Mouse (Mus musculus) forebrain, embryonic 16.5 days (tissue): Measurements from ENCODE around the gene Frs2. TPM values are rescaled to one million over a fixed set of nuclear protein-coding genes. Genes with fewer than 3 reads are reported as not detected.

ENCODE experiments used
- ATAC-seq: fragments of 200-750 bp; cut with Nextera tagmentation; 2 replicates; pipeline ENCODE4 v1.8.0; 2017; ENCODE audit warnings: mild to moderate bottlenecking, moderate library complexity
- H3K27ac ChIP-seq: fragments of 300-500 bp; sonication (generic); 2 replicates; pipeline ENCODE4 v1.5.1; 2014; ENCODE audit warnings: low read length, control low read depth
- H3K27me3 ChIP-seq: fragments of 300-500 bp; sonication (generic); replicated peaks from 2 replicates; pipeline ENCODE4 v1.6.1; 2014; ENCODE audit warnings: low read length; ENCODE audit not compliant: control insufficient read depth, insufficient read depth
- H3K36me3 ChIP-seq: fragments of 300-500 bp; sonication (generic); 2 replicates; pipeline ENCODE4 v1.6.1; 2014; ENCODE audit not compliant: control insufficient read depth, insufficient read depth
- H3K4me1 ChIP-seq: fragments of 300-500 bp; sonication (generic); replicated peaks from 2 replicates; pipeline ENCODE4 v1.6.1; 2014; ENCODE audit warnings: low read length; ENCODE audit not compliant: control insufficient read depth, insufficient read depth
- H3K4me2 ChIP-seq: fragments of 300-500 bp; sonication (generic); 2 replicates; pipeline ENCODE4 v1.6.1; 2014; ENCODE audit warnings: mild to moderate bottlenecking, low read length, control low read depth
- H3K4me3 ChIP-seq: fragments of 300-500 bp; sonication (generic); replicated peaks from 2 replicates; pipeline ENCODE4 v1.5.1; 2014; ENCODE audit warnings: mild to moderate bottlenecking, low read length, control low read depth
- H3K9ac ChIP-seq: fragments of 300-500 bp; sonication (generic); replicated peaks from 2 replicates; pipeline ENCODE4 v1.6.1; 2014; ENCODE audit warnings: low read depth, low read length, control low read depth
- H3K9me3 ChIP-seq: fragments of 300-500 bp; sonication (generic); 2 replicates; pipeline ENCODE4 v1.6.1; 2016; ENCODE audit warnings: low read length; ENCODE audit not compliant: control insufficient read depth
- WGBS: fragments of 180-500 bp; shearing (Covaris S2); extraction: QIAGEN DNeasy Blood & Tissue Kit; methylation state at CpG from one replicate; pipeline ENCODE4 v1.1.7; 2014; 5-methylcytosine and 5-hydroxymethylcytosine counted together
- polyA plus RNA-seq: library from polyadenylated mRNA; unstranded; fragments of >200 nt; fragmentation: Nextera tagmentation; extraction: Ambion mirVana; gene quantifications from 2 replicates; pipeline ENCODE4 v1.2.1, GENCODE M21; 2015

Gene Frs2
- polyA plus RNA-seq, 1 experiment from 2014 or later, result 20.7 TPM

GRCm38 (mm10) chr10:117021020-117021754, 127.1 kb downstream of the Frs2 start:
- 0 out of 2 replicates have a peak, but pooled peaks cover 2% of the 10 kb centered on the region for H3K4me1 ChIP-seq
- H3K27ac ChIP-seq, result no peak overlapping the region
- WGBS, result 23% methylated on average over 21 of the region's 21 CpGs
- no peak for ATAC-seq
- peaks cover 3% of the 10 kb centered on the region; the same call in 1 of the 2 replicates for H3K27me3 ChIP-seq
- H3K9ac ChIP-seq, result no peak overlapping the region
- H3K4me3 ChIP-seq, result no peak overlapping the region
- H3K4me2 ChIP-seq, result no peak overlapping the region
- no peaks in the 10 kb centered on the region for H3K36me3 ChIP-seq
- no peaks in the 10 kb centered on the region for H3K9me3 ChIP-seq

Other genes with a start within 250 kb of the Frs2 start
- 48.2 and 51.3 TPM in 2 replicates for gene Rab3ip, start 197.8 kb downstream of the Frs2 start, polyA plus RNA-seq
- not detected in 2 replicates for gene Gm10271, start 175.9 kb downstream of the Frs2 start, polyA plus RNA-seq
- not detected in 2 replicates for gene Best3, start 162.2 kb downstream of the Frs2 start, polyA plus RNA-seq
- gene Lrrc10, start 103.2 kb downstream of the Frs2 start, polyA plus RNA-seq, result not detected in 2 replicates
- 266 and 286 TPM in 2 replicates for gene Cct2, start 84.7 kb downstream of the Frs2 start, polyA plus RNA-seq
- gene Yeats4, start 76.0 kb upstream of the Frs2 start, polyA plus RNA-seq, result 95.7 and 97.1 TPM in 2 replicates
- not detected in 2 replicates for gene 9530003J23Rik, start 90.2 kb upstream of the Frs2 start, polyA plus RNA-seq
- gene Lyz2, start 133.8 kb upstream of the Frs2 start, polyA plus RNA-seq, result 12.2 and 16.5 TPM in 2 replicates
- gene Lyz1, start 144.3 kb upstream of the Frs2 start, polyA plus RNA-seq, result not detected in 2 replicates
- gene Cpsf6, start 231.5 kb upstream of the Frs2 start, polyA plus RNA-seq, result 203 and 225 TPM in 2 replicates